Mouse (Mus musculus) bone marrow macrophage, adult 2 months (primary cell): ENCODE results near the gene Pard3. TPM values are rescaled to one million over a fixed set of nuclear protein-coding genes. Genes with fewer than 3 reads are reported as not detected.

ENCODE experiments used
- H3K27ac ChIP-seq: 2 replicates; pipeline ENCODE4 v1.5.1; 2012; ENCODE audit warnings: low read depth, low read length; ENCODE audit not compliant: insufficient read depth
- H3K4me1 ChIP-seq: 2 replicates; pipeline ENCODE4 v1.6.1; 2012; ENCODE audit warnings: low read length; ENCODE audit not compliant: control insufficient read depth, insufficient read depth
- H3K4me3 ChIP-seq: 2 replicates; pipeline ENCODE4 v1.5.1; 2012; ENCODE audit warnings: mild to moderate bottlenecking, low read length, moderate library complexity; ENCODE audit not compliant: insufficient read depth
- CTCF ChIP-seq: IDR thresholded peaks from 2 replicates; pipeline ENCODE4 v1.5.1; 2012; ENCODE audit warnings: low read depth, mild to moderate bottlenecking, low read length, moderate library complexity
- POLR2A ChIP-seq: IDR thresholded peaks from 2 replicates; pipeline ENCODE4 v1.6.1; 2012; ENCODE audit warnings: mild to moderate bottlenecking, low read depth, low read length, borderline replicate concordance
- polyA plus RNA-seq: library from polyadenylated mRNA; stranded (reverse); fragments of >200 nt; gene quantifications from 2 replicates; pipeline ENCODE4 v1.2.4, GENCODE M21; 2012; ENCODE audit not compliant: missing spikeins, insufficient read depth, insufficient read length

Pard3 gene
- polyA plus RNA-seq, 1 experiment: 0.11 TPM

GRCm38 (mm10) chr8:127368347-127368746, 304.7 kb downstream of the Pard3 start:
- H3K4me3 ChIP-seq: no peak overlapping the region
- no peak for TF ChIP-seq CTCF
- TF ChIP-seq POLR2A: no peak
- H3K4me1 ChIP-seq: no peaks in the 10 kb centered on the region
- H3K27ac ChIP-seq: no peak overlapping the region

- Histone ChIP-seq H3K4me3 (no peak overlapping the region), H3K27ac (no peak overlapping the region), H3K4me1 (no peaks in the 10 kb centered on the region)
- TF ChIP-seq CTCF (no peak), POLR2A (no peak)
Observed at GRCm38 (mm10) chr8:127371326-127371949, 307.7 kb downstream of the Pard3 start.

GRCm38 (mm10) chr8:127377775-127378174, 314.1 kb downstream of the Pard3 start:
- no peaks in the 10 kb centered on the region for H3K4me1 ChIP-seq
- TF ChIP-seq CTCF (no peak), POLR2A (no peak)
- no peak overlapping the region for H3K4me3 ChIP-seq
- H3K27ac ChIP-seq: no peak overlapping the region

- no peak overlapping the region for H3K4me3 ChIP-seq
- TF ChIP-seq POLR2A (no peak), CTCF (no peak)
- no peak overlapping the region for H3K27ac ChIP-seq
- H3K4me1 ChIP-seq: no peaks in the 10 kb centered on the region
Observed at GRCm38 (mm10) chr8:127378994-127379858, 315.5 kb downstream of the Pard3 start.

- Histone ChIP-seq H3K27ac (no peak overlapping the region), H3K4me1 (no peaks in the 10 kb centered on the region), H3K4me3 (no peak overlapping the region)
- no peak for TF ChIP-seq CTCF
- no peak for TF ChIP-seq POLR2A
Observed at GRCm38 (mm10) chr8:127381259-127381658, 317.6 kb downstream of the Pard3 start.

GRCm38 (mm10) chr8:127392700-127393099, 329.0 kb downstream of the Pard3 start:
- Histone ChIP-seq H3K4me1 (no peaks in the 10 kb centered on the region), H3K4me3 (no peak overlapping the region), H3K27ac (no peak overlapping the region)
- TF ChIP-seq CTCF (no peak), POLR2A (no peak)

GRCm38 (mm10) chr8:127395488-127395887, 331.8 kb downstream of the Pard3 start:
- Histone ChIP-seq H3K4me3 (no peak overlapping the region), H3K4me1 (no peaks in the 10 kb centered on the region), H3K27ac (no peak overlapping the region)
- TF ChIP-seq POLR2A (no peak), CTCF (no peak)

- Histone ChIP-seq H3K4me1 (no peaks in the 10 kb centered on the region), H3K27ac (no peak overlapping the region), H3K4me3 (no peak overlapping the region)
- TF ChIP-seq POLR2A (no peak), CTCF (no peak)
Observed at GRCm38 (mm10) chr8:127405815-127406214, 342.1 kb downstream of the Pard3 start.

GRCm38 (mm10) chr8:127410606-127411005, 346.9 kb downstream of the Pard3 start:
- no peak for TF ChIP-seq POLR2A
- TF ChIP-seq CTCF: no peak
- no peaks in the 10 kb centered on the region for H3K4me1 ChIP-seq
- no peak overlapping the region for H3K27ac ChIP-seq
- no peak overlapping the region for H3K4me3 ChIP-seq
